Mouse (Mus musculus) liver, adult 2 months (tissue): ENCODE measurements around the gene Try4.

Experiments
- CTCF ChIP-seq: fragments of 200-500 bp; IDR thresholded peaks from 2 replicates; pipeline ENCODE4 v1.5.1; 2011; ENCODE audit warnings: low read depth, low read length, control low read depth
- POLR2A ChIP-seq: fragments of 200-500 bp; IDR thresholded peaks from 2 replicates; pipeline ENCODE4 v1.6.1; 2011; ENCODE audit warnings: low read length, control low read depth; ENCODE audit not compliant: insufficient read depth; ENCODE audit errors: extremely low read depth

- TF ChIP-seq CTCF (no peak), POLR2A (no peak)
Measured at GRCm38 (mm10) chr6:41298255-41298654, 3.8 kb upstream of the Try4 start.
